Mouse (Mus musculus): ENCODE measurements around the gene Cyp2c68. TPM values are rescaled to one million over a fixed set of nuclear protein-coding genes. Genes with fewer than 3 reads are reported as not detected.
"Not testable (repeated sequence)": the region's sequence is repeated elsewhere in the genome, so short reads cannot be mapped to it uniquely, and the experiment has no call there.

Cyp2c68 gene
- polyA plus RNA-seq (2014; fragmentation: Nextera tagmentation; extraction: Ambion mirVana), result 0.11 TPM in 1 of 2 replicates, not detected in the other

GRCm38 (mm10) chr19:39740920-39741319 lies at the start of gene Cyp2c68:
Gene Cyp2c68, minus strand, starts transcription at chr19:39741054.
- ATAC-seq (ENCODE audit: insufficient number of reproducible peaks, low FRiP score, low TSS enrichment, low read depth) (no peak), DNase-seq (ENCODE audit: low spot score) (no peak)
- Histone ChIP-seq H3K4me2 (ENCODE audit: low read depth, severe bottlenecking) (no peak within 1 kb of the TSS), H3K4me1 (ENCODE audit: control insufficient read depth, insufficient read depth, low read length) (no peaks in the 10 kb centered on the region), H3K4me3 (ENCODE audit: low read depth, low read length) (no peak within 1 kb of the TSS), H3K27me3 (ENCODE audit: control insufficient read depth, insufficient read depth, low read length) (no peaks in the 10 kb centered on the region), H3K9ac (ENCODE audit: low read length) (no peak within 1 kb of the TSS), H3K9me3 (ENCODE audit: control insufficient read depth, low read length) (no peaks in the 10 kb centered on the region), H3K36me3 (ENCODE audit: control insufficient read depth, insufficient read depth, low read length) (no peaks in the 10 kb centered on the region), H3K27ac (replicated peaks; ENCODE audit: low read depth, low read length) (no peak within 1 kb of the TSS)
- WGBS, result 85% methylated on average over 2 of the region's 2 CpGs

GRCm38 (mm10) chr19:39785458-39785857 lies 44.6 kb upstream of the Cyp2c68 start:
- not testable (repeated sequence) for H3K27ac ChIP-seq (replicated peaks; ENCODE audit: low read depth, low read length); H3K4me1 ChIP-seq (ENCODE audit: control insufficient read depth, insufficient read depth, low read length); H3K4me2 ChIP-seq (ENCODE audit: low read depth, severe bottlenecking); H3K27me3 ChIP-seq (ENCODE audit: control insufficient read depth, insufficient read depth, low read length); H3K9me3 ChIP-seq (ENCODE audit: control insufficient read depth, low read length); H3K36me3 ChIP-seq (ENCODE audit: control insufficient read depth, insufficient read depth, low read length); H3K4me3 ChIP-seq (ENCODE audit: low read depth, low read length); ATAC-seq (ENCODE audit: insufficient number of reproducible peaks, low FRiP score, low TSS enrichment, low read depth); H3K9ac ChIP-seq (ENCODE audit: low read length); DNase-seq (ENCODE audit: low spot score)
- 73% methylated on average over 2 of the region's 2 CpGs for WGBS

GRCm38 (mm10) chr19:39745357-39745756 lies 4.5 kb upstream of the Cyp2c68 start:
- H3K4me1 ChIP-seq (ENCODE audit: control insufficient read depth, insufficient read depth, low read length), result no peaks in the 10 kb centered on the region
- WGBS, result 50% methylated on average over 1 of the region's 1 CpGs
- no peaks in the 10 kb centered on the region for H3K27me3 ChIP-seq (ENCODE audit: control insufficient read depth, insufficient read depth, low read length)
- H3K4me3 ChIP-seq (ENCODE audit: low read depth, low read length), result no peak overlapping the region
- ATAC-seq (ENCODE audit: insufficient number of reproducible peaks, low FRiP score, low TSS enrichment, low read depth) (no peak), DNase-seq (ENCODE audit: low spot score) (no peak)
- H3K4me2 ChIP-seq (ENCODE audit: low read depth, severe bottlenecking), result no peak overlapping the region
- no peak overlapping the region for H3K27ac ChIP-seq (replicated peaks; ENCODE audit: low read depth, low read length)
- H3K9ac ChIP-seq (ENCODE audit: low read length), result no peak overlapping the region
- no peaks in the 10 kb centered on the region for H3K9me3 ChIP-seq (ENCODE audit: control insufficient read depth, low read length)
- no peaks in the 10 kb centered on the region for H3K36me3 ChIP-seq (ENCODE audit: control insufficient read depth, insufficient read depth, low read length)

GRCm38 (mm10) chr19:39744361-39744760 lies 3.5 kb upstream of the Cyp2c68 start:
- not testable (repeated sequence) for H3K27ac ChIP-seq (replicated peaks; ENCODE audit: low read depth, low read length); H3K9ac ChIP-seq (ENCODE audit: low read length); ATAC-seq (ENCODE audit: insufficient number of reproducible peaks, low FRiP score, low TSS enrichment, low read depth); H3K4me2 ChIP-seq (ENCODE audit: low read depth, severe bottlenecking); H3K4me1 ChIP-seq (ENCODE audit: control insufficient read depth, insufficient read depth, low read length); DNase-seq (ENCODE audit: low spot score); H3K27me3 ChIP-seq (ENCODE audit: control insufficient read depth, insufficient read depth, low read length); H3K9me3 ChIP-seq (ENCODE audit: control insufficient read depth, low read length); H3K36me3 ChIP-seq (ENCODE audit: control insufficient read depth, insufficient read depth, low read length); H3K4me3 ChIP-seq (ENCODE audit: low read depth, low read length)
- 84% methylated on average over 1 of the region's 1 CpGs for WGBS

GRCm38 (mm10) chr19:39711116-39711515 lies 29.7 kb downstream of the Cyp2c68 start:
- not testable (repeated sequence) for H3K4me2 ChIP-seq (ENCODE audit: low read depth, severe bottlenecking); ATAC-seq (ENCODE audit: insufficient number of reproducible peaks, low FRiP score, low TSS enrichment, low read depth); H3K27me3 ChIP-seq (ENCODE audit: control insufficient read depth, insufficient read depth, low read length); H3K9me3 ChIP-seq (ENCODE audit: control insufficient read depth, low read length); DNase-seq (ENCODE audit: low spot score); H3K36me3 ChIP-seq (ENCODE audit: control insufficient read depth, insufficient read depth, low read length); H3K9ac ChIP-seq (ENCODE audit: low read length); H3K27ac ChIP-seq (replicated peaks; ENCODE audit: low read depth, low read length); H3K4me3 ChIP-seq (ENCODE audit: low read depth, low read length); H3K4me1 ChIP-seq (ENCODE audit: control insufficient read depth, insufficient read depth, low read length)
- WGBS, result 90% methylated on average over 2 of the region's 2 CpGs

GRCm38 (mm10) chr19:39665650-39666049 lies 75.2 kb downstream of the Cyp2c68 start:
- not testable (repeated sequence) for ATAC-seq (ENCODE audit: insufficient number of reproducible peaks, low FRiP score, low TSS enrichment, low read depth); H3K27ac ChIP-seq (replicated peaks; ENCODE audit: low read depth, low read length); H3K9ac ChIP-seq (ENCODE audit: low read length); DNase-seq (ENCODE audit: low spot score); H3K9me3 ChIP-seq (ENCODE audit: control insufficient read depth, low read length); H3K4me3 ChIP-seq (ENCODE audit: low read depth, low read length); H3K4me2 ChIP-seq (ENCODE audit: low read depth, severe bottlenecking); H3K27me3 ChIP-seq (ENCODE audit: control insufficient read depth, insufficient read depth, low read length); H3K4me1 ChIP-seq (ENCODE audit: control insufficient read depth, insufficient read depth, low read length); H3K36me3 ChIP-seq (ENCODE audit: control insufficient read depth, insufficient read depth, low read length)

- Histone ChIP-seq H3K27me3 (ENCODE audit: control insufficient read depth, insufficient read depth, low read length) (no peaks in the 10 kb centered on the region), H3K27ac (replicated peaks; ENCODE audit: low read depth, low read length) (no peak overlapping the region), H3K4me1 (ENCODE audit: control insufficient read depth, insufficient read depth, low read length) (no peaks in the 10 kb centered on the region), H3K36me3 (ENCODE audit: control insufficient read depth, insufficient read depth, low read length) (no peaks in the 10 kb centered on the region), H3K4me2 (ENCODE audit: low read depth, severe bottlenecking) (no peak overlapping the region), H3K9me3 (ENCODE audit: control insufficient read depth, low read length) (no peaks in the 10 kb centered on the region; the same call in 1 of the 2 replicates), H3K9ac (ENCODE audit: low read length) (no peak overlapping the region), H3K4me3 (ENCODE audit: low read depth, low read length) (no peak overlapping the region)
- no peak for ATAC-seq (ENCODE audit: insufficient number of reproducible peaks, low FRiP score, low TSS enrichment, low read depth)
- 63% methylated on average over 1 of the region's 1 CpGs for WGBS
- no peak for DNase-seq (ENCODE audit: low spot score)
These were observed 88.5 kb downstream of the Cyp2c68 start for GRCm38 (mm10) chr19:39652381-39652780.

GRCm38 (mm10) chr19:39648938-39649337 lies 91.9 kb downstream of the Cyp2c68 start, which contains the start of gene Cyp2c67:
Gene Cyp2c67, minus strand, starts transcription at chr19:39649051.
- DNase-seq (ENCODE audit: low spot score) (no peak), ATAC-seq (ENCODE audit: insufficient number of reproducible peaks, low FRiP score, low TSS enrichment, low read depth) (no peak)
- Histone ChIP-seq H3K4me1 (ENCODE audit: control insufficient read depth, insufficient read depth, low read length) (no peaks in the 10 kb centered on the region), H3K36me3 (ENCODE audit: control insufficient read depth, insufficient read depth, low read length) (no peaks in the 10 kb centered on the region), H3K27me3 (ENCODE audit: control insufficient read depth, insufficient read depth, low read length) (no peaks in the 10 kb centered on the region), H3K27ac (replicated peaks; ENCODE audit: low read depth, low read length) (no peak within 1 kb of the TSS), H3K4me3 (ENCODE audit: low read depth, low read length) (no peak within 1 kb of the TSS), H3K4me2 (ENCODE audit: low read depth, severe bottlenecking) (no peak within 1 kb of the TSS), H3K9ac (ENCODE audit: low read length) (no peak within 1 kb of the TSS), H3K9me3 (ENCODE audit: control insufficient read depth, low read length) (no peaks in the 10 kb centered on the region; the same call in 1 of the 2 replicates)
- 94% methylated on average over 1 of the region's 1 CpGs for WGBS

- WGBS, result 93% methylated on average over 9 of the region's 9 CpGs
- Histone ChIP-seq H3K27ac (replicated peaks; ENCODE audit: low read depth, low read length) (no peak overlapping the region), H3K27me3 (ENCODE audit: control insufficient read depth, insufficient read depth, low read length) (no peaks in the 10 kb centered on the region), H3K9ac (ENCODE audit: low read length) (no peak overlapping the region), H3K4me2 (ENCODE audit: low read depth, severe bottlenecking) (no peak overlapping the region), H3K9me3 (ENCODE audit: control insufficient read depth, low read length) (no peaks in the 10 kb centered on the region; the same call in 1 of the 2 replicates), H3K4me3 (ENCODE audit: low read depth, low read length) (no peak overlapping the region), H3K4me1 (ENCODE audit: control insufficient read depth, insufficient read depth, low read length) (no peaks in the 10 kb centered on the region), H3K36me3 (ENCODE audit: control insufficient read depth, insufficient read depth, low read length) (no peaks in the 10 kb centered on the region)
- no peak for ATAC-seq (ENCODE audit: insufficient number of reproducible peaks, low FRiP score, low TSS enrichment, low read depth)
- no peak for DNase-seq (ENCODE audit: low spot score)
These were observed 93.3 kb downstream of the Cyp2c68 start for GRCm38 (mm10) chr19:39647519-39647918.

Data from limb, embryonic 11.5 days (tissue).